Comparison of ENCODE assay signal across 9 mouse cellular contexts in the genomic region with DNA sequence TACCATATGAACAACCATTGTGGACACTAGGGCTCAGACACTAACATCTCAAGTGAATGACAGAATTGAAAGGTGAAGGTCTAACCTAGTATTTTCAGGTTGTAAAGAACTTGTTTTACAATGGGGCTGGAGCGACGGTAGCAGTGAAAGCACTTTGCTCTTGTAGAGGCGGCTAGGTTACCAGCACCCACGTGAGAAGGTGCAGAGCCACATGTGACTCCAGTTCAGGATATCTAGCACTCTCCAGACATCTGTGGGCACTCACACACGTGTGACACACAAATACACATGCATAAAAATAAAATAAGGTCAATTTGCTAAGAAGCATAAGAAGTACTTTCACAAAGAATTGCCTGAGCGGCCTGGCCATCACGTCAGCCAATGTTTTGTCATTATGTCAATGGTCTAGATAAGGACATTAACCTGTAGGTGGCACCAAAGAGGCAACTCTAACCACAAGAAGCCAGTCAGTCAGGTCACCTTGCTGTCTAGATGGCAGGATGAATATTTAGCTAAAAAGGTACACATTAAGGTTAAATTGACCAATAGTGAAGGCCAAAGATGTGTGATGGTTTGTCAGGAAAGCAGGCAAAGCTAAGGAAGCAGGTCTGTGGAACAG.
DNase-seq lines count a peak whose midpoint lies in the region; ATAC-seq and TF ChIP-seq lines count a peak whose summit lies in the region.
"Had no signal": no experiment of that assay in that cellular context is flagged by ENCODE, and none has a peak within 500 bp of the region (broad histone marks: within the 10 kb centered on the region; RNA-seq: fewer than 3 reads in every experiment).

No protein-coding gene starts in this region.

- no peak overlapping the region for H3K4me2 ChIP-seq in forebrain, postnatal 0 days (ENCODE audit: low read depth)
- no peak overlapping the region for H3K4me2 ChIP-seq in forebrain, embryonic 12.5 days
- no peak overlapping the region for H3K4me2 ChIP-seq in intestine, embryonic 15.5 days (replicated peaks)
- H3K4me2 ChIP-seq: lung, embryonic 15.5 days had no signal

- no peaks in the 10 kb centered on the region for H3K27me3 ChIP-seq in forebrain, postnatal 0 days (ENCODE audit: insufficient read depth, low read length)
- H3K27me3 ChIP-seq in forebrain, embryonic 12.5 days, result no peaks in the 10 kb centered on the region
- no peaks in the 10 kb centered on the region for H3K27me3 ChIP-seq in intestine, embryonic 15.5 days (replicated peaks)
- H3K27me3 ChIP-seq: lung, embryonic 15.5 days had no signal

- TF ChIP-seq CTCF in forebrain, postnatal 0 days (IDR thresholded peaks at IDR 0.05; ENCODE audit: low read depth), result peak; percentile 58

- no peak overlapping the region for H3K9ac ChIP-seq in forebrain, postnatal 0 days
- H3K9ac ChIP-seq in forebrain, embryonic 12.5 days, result no peak overlapping the region
- H3K9ac ChIP-seq in intestine, embryonic 15.5 days, result no peak overlapping the region
- H3K9ac ChIP-seq: lung, embryonic 15.5 days had no signal

- H3K36me3 ChIP-seq in forebrain, postnatal 0 days (ENCODE audit: insufficient read depth), result no peaks in the 10 kb centered on the region
- no peaks in the 10 kb centered on the region for H3K36me3 ChIP-seq in forebrain, embryonic 12.5 days (replicated peaks)
- H3K36me3 ChIP-seq in intestine, embryonic 15.5 days, result no peaks in the 10 kb centered on the region
- H3K36me3 ChIP-seq: lung, embryonic 15.5 days had no signal

- H3K27ac ChIP-seq in forebrain, postnatal 0 days (ENCODE audit: low read depth, low read length), result no peak overlapping the region
- no peak overlapping the region for H3K27ac ChIP-seq in forebrain, embryonic 12.5 days
- no peak overlapping the region for H3K27ac ChIP-seq in intestine, embryonic 15.5 days
- H3K27ac ChIP-seq: lung, embryonic 15.5 days had no signal

- no peak overlapping the region for H3K4me3 ChIP-seq in forebrain, postnatal 0 days (ENCODE audit: low read depth, low read length)
- no peak overlapping the region for H3K4me3 ChIP-seq in forebrain, embryonic 12.5 days (replicated peaks)
- H3K4me3 ChIP-seq in intestine, embryonic 15.5 days (replicated peaks), result no peak overlapping the region
- H3K4me3 ChIP-seq: lung, embryonic 15.5 days had no signal

- H3K4me1 ChIP-seq in forebrain, postnatal 0 days (ENCODE audit: insufficient read depth), result no peaks in the 10 kb centered on the region
- H3K4me1 ChIP-seq in forebrain, embryonic 12.5 days, result peaks cover 5% of the 10 kb centered on the region; the same call in 1 of the 2 replicates
- H3K4me1 ChIP-seq in intestine, embryonic 15.5 days (replicated peaks), result no peaks in the 10 kb centered on the region
- H3K4me1 ChIP-seq: lung, embryonic 15.5 days had no signal

- WGBS in forebrain, postnatal 0 days, result 57% methylated on average over 7 of the region's 7 CpGs
- WGBS in forebrain, embryonic 12.5 days, result 64% methylated on average over 7 of the region's 7 CpGs
- 53% methylated on average over 7 of the region's 7 CpGs for WGBS in intestine, embryonic 15.5 days

- no peak for ATAC-seq in forebrain, postnatal 0 days
- no peak for ATAC-seq in forebrain, embryonic 12.5 days (ENCODE audit: low FRiP score)
- ATAC-seq in intestine, embryonic 15.5 days, result 0 out of 2 replicates have a peak, but pooled peaks have one; percentile 55

- no peaks in the 10 kb centered on the region for H3K9me3 ChIP-seq in forebrain, postnatal 0 days (ENCODE audit: low read length)
- no peaks in the 10 kb centered on the region for H3K9me3 ChIP-seq in forebrain, embryonic 12.5 days
- no peaks in the 10 kb centered on the region for H3K9me3 ChIP-seq in intestine, embryonic 15.5 days
- H3K9me3 ChIP-seq: lung, embryonic 15.5 days had no signal

- DNase-seq in forebrain, postnatal 0 days, result peak; percentile 63
- DNase-seq in 3T3-L1 (ENCODE audit: low read depth, low spot score), result peak; percentile 82
- peak; percentile 58 for DNase-seq in adrenal gland, adult 2 months
- DNase-seq in embryo, embryonic 11.5 days (ENCODE audit: low read depth, low spot score), result peak; percentile 52
- peak; percentile 17 to 69 for DNase-seq in lung, adult 18-20 months
- peak; percentile 66 for DNase-seq in telencephalon, adult 2 months (ENCODE audit: low read depth, low spot score)
